Mouse (Mus musculus) forebrain, embryonic 10.5 days (tissue): ENCODE results near the gene Acbd3. TPM values are rescaled to one million over a fixed set of nuclear protein-coding genes. Genes with fewer than 3 reads are reported as not detected.

Source experiments
- DNase-seq: peaks from one replicate; pipeline ENCODE4 v3.0.0-alpha.2; 2017; ENCODE audit warnings: low spot score; ENCODE audit errors: extremely low spot score
- H3K27ac ChIP-seq: fragments of 300-500 bp; sonication (generic); 2 replicates; pipeline ENCODE4 v1.5.1; 2016; ENCODE audit warnings: mild to moderate bottlenecking
- H3K27me3 ChIP-seq: fragments of 300-500 bp; sonication (generic); 2 replicates; pipeline ENCODE4 v1.6.1; 2016; ENCODE audit warnings: mild to moderate bottlenecking; ENCODE audit not compliant: poor library complexity, severe bottlenecking
- H3K36me3 ChIP-seq: fragments of 300-500 bp; sonication (generic); replicated peaks from 2 replicates; pipeline ENCODE4 v1.6.1; 2016; ENCODE audit warnings: mild to moderate bottlenecking, moderate library complexity
- H3K4me1 ChIP-seq: fragments of 300-500 bp; sonication (generic); 2 replicates; pipeline ENCODE4 v1.6.1; 2016
- H3K4me3 ChIP-seq: fragments of 300-500 bp; sonication (generic); 2 replicates; pipeline ENCODE4 v1.5.1; 2016; ENCODE audit warnings: mild to moderate bottlenecking, moderate library complexity
- H3K9me3 ChIP-seq: fragments of 300-500 bp; sonication (generic); 2 replicates; pipeline ENCODE4 v1.6.1; 2016; ENCODE audit warnings: mild to moderate bottlenecking, moderate library complexity
- WGBS: fragments of 180-500 bp; shearing (Covaris S2); methylation state at CpG from one replicate; pipeline ENCODE4 v1.1.7; 2016; 5-methylcytosine and 5-hydroxymethylcytosine counted together
- polyA plus RNA-seq: library from polyadenylated mRNA; unstranded; fragments of >200 nt; fragmentation: Nextera tagmentation; extraction: Ambion mirVana; gene quantifications from 2 replicates; pipeline ENCODE4 v1.2.1, GENCODE M21; 2016

The Acbd3 gene
- polyA plus RNA-seq, 1 experiment from 2014 or later, result 14.7 TPM

- peaks cover 41% of the 10 kb centered on the region for H3K36me3 ChIP-seq
- H3K27me3 ChIP-seq, result 0 out of 2 replicates have a peak, but pooled peaks cover 10% of the 10 kb centered on the region
- 92% methylated on average over 5 of the region's 5 CpGs for WGBS
- H3K9me3 ChIP-seq, result no peaks in the 10 kb centered on the region
- H3K27ac ChIP-seq, result no peak overlapping the region
- H3K4me3 ChIP-seq, result no peak overlapping the region
- H3K4me1 ChIP-seq, result peaks cover 4% of the 10 kb centered on the region
- DNase-seq, result no peak
These were observed 73.4 kb downstream of the Acbd3 start for GRCm38 (mm10) chr1:180799253-180799652.

GRCm38 (mm10) chr1:180800022-180800421 is 74.2 kb downstream of the Acbd3 start:
- 92% methylated on average over 5 of the region's 5 CpGs for WGBS
- H3K4me3 ChIP-seq, result no peak overlapping the region

DNA sequence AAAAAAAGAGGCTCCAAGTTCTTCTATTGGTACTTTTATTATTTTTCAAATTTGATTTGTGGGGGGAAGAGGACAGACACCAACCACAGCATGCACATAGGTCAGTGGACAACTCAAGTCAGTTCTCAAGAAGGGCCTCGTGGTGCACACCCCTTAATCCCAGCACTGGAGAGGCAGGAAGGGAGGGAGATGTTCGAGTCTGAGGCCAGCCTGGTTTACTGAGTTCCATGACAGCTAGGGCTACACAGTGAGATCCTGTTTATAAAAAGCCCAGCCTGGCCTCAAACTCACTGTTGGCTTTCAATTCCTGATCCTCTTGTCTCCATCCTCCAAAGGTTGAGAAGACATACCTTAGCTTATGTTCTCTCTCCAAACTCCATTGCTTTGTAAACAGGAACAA is 75.0 kb downstream of the Acbd3 start:
- H3K4me1 ChIP-seq, result no peaks in the 10 kb centered on the region
- H3K27me3 ChIP-seq, result no peaks in the 10 kb centered on the region
- WGBS, result 70% methylated on average over 2 of the region's 2 CpGs
- H3K4me3 ChIP-seq, result no peak overlapping the region
- no peak overlapping the region for H3K27ac ChIP-seq
- H3K9me3 ChIP-seq, result no peaks in the 10 kb centered on the region
- DNase-seq, result no peak
- H3K36me3 ChIP-seq, result peaks cover 57% of the 10 kb centered on the region

More at GRCm38 (mm10) chr1:180800022-180800421, 74.2 kb downstream of the Acbd3 start:
- 0 out of 2 replicates have a peak, but pooled peaks cover 3% of the 10 kb centered on the region for H3K27me3 ChIP-seq
- no peaks in the 10 kb centered on the region for H3K9me3 ChIP-seq
- no peak overlapping the region for H3K27ac ChIP-seq
- peaks cover 49% of the 10 kb centered on the region for H3K36me3 ChIP-seq
- H3K4me1 ChIP-seq, result no peaks in the 10 kb centered on the region
- no peak for DNase-seq

DNA sequence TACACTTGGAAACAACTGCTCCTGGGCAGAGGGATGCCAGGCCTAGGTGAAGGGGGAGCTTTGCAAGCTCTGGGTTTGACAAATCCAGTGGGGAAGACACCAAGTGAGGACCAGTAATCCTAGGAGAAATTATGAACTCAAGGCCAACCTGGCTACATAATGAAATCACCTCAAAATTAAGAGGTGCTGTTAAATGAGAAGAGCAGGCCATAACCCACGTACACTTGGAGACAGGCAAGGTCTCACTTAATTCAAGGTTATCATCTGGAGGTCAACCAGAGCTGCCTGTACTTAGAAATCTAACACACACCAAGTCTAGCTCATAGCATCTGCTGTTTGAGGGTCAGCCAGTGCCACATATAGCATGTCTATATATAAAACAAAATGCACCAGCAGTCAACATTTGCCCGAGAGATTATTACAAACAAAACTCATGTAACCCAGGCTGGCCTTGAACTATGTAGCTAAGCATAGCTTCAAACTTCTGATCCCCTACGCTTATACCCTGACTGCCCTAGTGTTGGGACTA is 75.7 kb downstream of the Acbd3 start:
- no peak overlapping the region for H3K27ac ChIP-seq
- 94% methylated on average over 3 of the region's 3 CpGs for WGBS
- H3K9me3 ChIP-seq, result no peaks in the 10 kb centered on the region
- no peaks in the 10 kb centered on the region for H3K4me1 ChIP-seq
- peaks cover 64% of the 10 kb centered on the region for H3K36me3 ChIP-seq
- no peaks in the 10 kb centered on the region for H3K27me3 ChIP-seq
- DNase-seq, result no peak
- no peak overlapping the region for H3K4me3 ChIP-seq

Other genes starting within 250 kb of the Acbd3 start
- 3.8 and 4.0 TPM in 2 replicates for gene Stum, start 242.5 kb upstream of the Acbd3 start, polyA plus RNA-seq
- gene Parp1, start 157.1 kb upstream of the Acbd3 start, polyA plus RNA-seq, result 328 and 332 TPM in 2 replicates
- gene Lin9, start 84.9 kb upstream of the Acbd3 start, polyA plus RNA-seq, result 28.0 and 28.1 TPM in 2 replicates
- 0.11 and 0.17 TPM in 2 replicates for gene Mixl1, start 29.0 kb upstream of the Acbd3 start, polyA plus RNA-seq
- 2,460 and 2,659 TPM in 2 replicates for gene H3f3a, start 87.9 kb downstream of the Acbd3 start, polyA plus RNA-seq
- gene Sde2, start 125.1 kb downstream of the Acbd3 start, polyA plus RNA-seq, result 43.3 and 45.9 TPM in 2 replicates
- gene Lefty2, start 167.1 kb downstream of the Acbd3 start, polyA plus RNA-seq, result not detected in 2 replicates
- 149 and 153 TPM in 2 replicates for gene Pycr2, start 178.2 kb downstream of the Acbd3 start, polyA plus RNA-seq
- 0.34 and 0.69 TPM in 2 replicates for gene Lefty1, start 209.0 kb downstream of the Acbd3 start, polyA plus RNA-seq
- 2.1 and 2.2 TPM in 2 replicates for gene Tmem63a, start 216.3 kb downstream of the Acbd3 start, polyA plus RNA-seq